Mouse (Mus musculus) erythroblast, embryonic 14.5 days (primary cell): ENCODE results near the gene Gm35549.

Experiments
- GATA1 ChIP-seq: IDR thresholded peaks from 2 replicates; pipeline ENCODE4 v1.6.1; 2012; ENCODE audit warnings: low read length, inconsistent platforms, mixed read lengths
- TAL1 ChIP-seq: IDR thresholded peaks from 3 replicates; pipeline ENCODE4 v1.6.1; 2012; ENCODE audit warnings: low read length, inconsistent platforms, mixed read lengths

GRCm38 (mm10) chr9:122807186-122807585 lies 36.6 kb downstream of the Gm35549 start:
- TF ChIP-seq GATA1, result no peak
- TF ChIP-seq TAL1, result no peak
